Mouse (Mus musculus): ENCODE measurements around the gene Nfat5. TPM values are rescaled to one million over a fixed set of nuclear protein-coding genes. Genes with fewer than 3 reads are reported as not detected.

Nfat5 gene
- polyA plus RNA-seq, 1 experiment: 5.6 TPM

DNA sequence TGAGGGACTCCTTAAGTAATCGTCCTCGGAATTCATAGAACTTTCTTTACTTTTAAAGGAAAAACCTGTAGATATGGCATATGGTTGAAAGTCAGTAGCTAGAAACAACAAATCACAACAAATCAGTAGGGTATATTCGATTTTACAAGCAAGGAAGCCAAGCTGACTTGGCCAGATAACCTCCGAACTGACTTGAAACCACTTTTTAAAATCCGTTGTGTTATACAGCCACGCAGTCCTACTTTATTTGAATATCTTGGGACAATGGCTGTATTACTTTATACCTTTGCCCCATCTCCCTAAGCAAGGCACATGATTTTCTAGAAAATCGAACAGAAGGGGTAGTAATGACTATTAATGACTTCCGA is 131.9 kb downstream of the Nfat5 start:
- no peak for TF ChIP-seq POLR2A (IDR thresholded peaks at IDR 0.05; ENCODE audit: insufficient read length, low read depth)
- TF ChIP-seq POLR2AphosphoS2 (IDR thresholded peaks at IDR 0.05; ENCODE audit: insufficient read length, low read depth): no peak
- no peak for TF ChIP-seq CEBPB (IDR thresholded peaks at IDR 0.05; ENCODE audit: insufficient read depth, poor library complexity, severe bottlenecking)
- TF ChIP-seq USF1 (IDR thresholded peaks at IDR 0.05; ENCODE audit: low read depth): no peak
- no peak for TF ChIP-seq TCF12 (IDR thresholded peaks at IDR 0.05; ENCODE audit: insufficient read depth, poor library complexity, severe bottlenecking)
- no peak for TF ChIP-seq MYOG (IDR thresholded peaks at IDR 0.05; ENCODE audit: control insufficient read depth in 1 of 3, insufficient read depth in 1 of 3, insufficient read length in 2 of 3, low read depth in 2 of 3)
- TF ChIP-seq SRF (IDR thresholded peaks at IDR 0.05; ENCODE audit: control insufficient read depth, insufficient read length, low read depth): no peak
- no peak for TF ChIP-seq MAX (IDR thresholded peaks at IDR 0.05; ENCODE audit: low read depth)
- no peak for TF ChIP-seq REST (IDR thresholded peaks at IDR 0.05; ENCODE audit: insufficient read depth, insufficient read length)
- TF ChIP-seq E2F4 (IDR thresholded peaks at IDR 0.05; ENCODE audit: insufficient read depth): no peak
- no peak for TF ChIP-seq TCF3 (IDR thresholded peaks at IDR 0.05; ENCODE audit: insufficient read length, low read depth)
- no peak for TF ChIP-seq MYOD1 (IDR thresholded peaks at IDR 0.05; ENCODE audit: control insufficient read depth in 1 of 3, insufficient read length in 2 of 3, low read depth in 2 of 3)
- Histone ChIP-seq H3K4me2 (ENCODE audit: low read depth) (peak overlapping the region; percentile 64), H3K79me2 (ENCODE audit: control insufficient read depth, insufficient read depth) (peaks cover 34% of the 10 kb centered on the region), H3ac (ENCODE audit: control insufficient read depth, insufficient read length) (peak overlapping the region; percentile 76), H3K36me3 (ENCODE audit: control insufficient read depth, insufficient read depth) (peaks cover 19% of the 10 kb centered on the region), H3K4me3 (peak overlapping the region; percentile 85), H3K27me3 (ENCODE audit: control insufficient read depth, insufficient read depth, insufficient read length) (peaks cover 4% of the 10 kb centered on the region)

Other genes with a start within 250 kb of the Nfat5 start
- gene Pdf, start 244.9 kb upstream of the Nfat5 start, polyA plus RNA-seq (2012; fragmentation: generic; extraction: Trizol): 31.1 TPM
- gene Cog8, start 236.8 kb upstream of the Nfat5 start, polyA plus RNA-seq (2012; fragmentation: generic; extraction: Trizol): 28.3 TPM
- gene Nip7, start 236.6 kb upstream of the Nfat5 start, polyA plus RNA-seq (2012; fragmentation: generic; extraction: Trizol): 81.4 TPM
- gene Tmed6, start 227.8 kb upstream of the Nfat5 start, polyA plus RNA-seq (2012; fragmentation: generic; extraction: Trizol): not detected
- gene Terf2, start 196.9 kb upstream of the Nfat5 start, polyA plus RNA-seq (2012; fragmentation: generic; extraction: Trizol): 14.7 TPM
- gene Cyb5b, start 142.8 kb upstream of the Nfat5 start, polyA plus RNA-seq (2012; fragmentation: generic; extraction: Trizol): 48.3 TPM
- 11.6 TPM for gene Nqo1, start 109.7 kb downstream of the Nfat5 start, polyA plus RNA-seq (2012; fragmentation: generic; extraction: Trizol)
- gene Nob1, start 131.6 kb downstream of the Nfat5 start, polyA plus RNA-seq (2012; fragmentation: generic; extraction: Trizol): 61.4 TPM
- 59.8 TPM for gene Wwp2, start 142.9 kb downstream of the Nfat5 start, polyA plus RNA-seq (2012; fragmentation: generic; extraction: Trizol)